Mouse (Mus musculus): ENCODE measurements around the gene Ccnd3.
A peak's percentile ranks its signal among the peaks of the same experiment; 100 is the strongest.

Ccnd3 gene

DNA sequence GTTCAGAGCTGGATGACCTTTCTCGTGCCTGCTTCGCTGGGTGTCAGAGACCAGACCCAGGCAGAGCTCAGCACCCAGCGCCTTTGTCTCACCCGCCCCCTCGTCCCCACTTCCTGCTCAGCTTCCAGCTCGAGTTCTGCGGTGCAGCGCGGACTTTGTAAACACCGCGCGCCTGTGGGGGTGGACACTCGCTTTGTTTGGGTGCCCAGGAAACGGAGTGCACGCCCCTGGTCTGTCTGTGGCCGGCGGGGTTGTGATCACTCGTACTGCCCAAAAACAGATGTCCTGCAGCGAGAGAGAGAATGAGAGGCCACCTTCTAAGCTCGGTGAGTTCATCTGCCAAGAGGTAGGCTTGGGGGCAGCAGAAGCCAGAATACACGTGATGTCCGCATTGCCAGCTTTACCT, at the start of gene Ccnd3:
Ccnd3 (plus strand) TSS at position 111 of the 406 bp plus-strand sequence.
- DNase-seq = peak; percentile 60

DNA sequence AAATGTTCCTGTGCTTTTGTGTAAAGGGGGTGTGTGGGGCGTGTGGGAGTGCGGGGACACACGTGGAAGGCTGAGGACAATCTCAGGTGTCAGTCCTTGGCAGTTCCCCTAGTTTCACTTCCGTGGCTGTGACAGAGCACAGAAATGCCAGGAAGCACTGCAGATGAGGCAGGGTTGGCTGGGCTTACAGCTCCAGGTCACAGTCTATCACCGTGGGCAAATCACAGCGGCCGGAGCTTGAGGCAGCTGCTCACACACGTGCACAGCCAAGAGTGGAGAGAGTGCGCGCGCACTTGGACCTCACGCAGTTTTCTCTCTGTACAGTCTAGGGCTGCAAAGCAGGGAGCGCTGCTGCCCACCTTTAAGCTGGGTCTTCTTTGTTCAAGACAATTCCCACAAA, 46.5 kb upstream of the Ccnd3 start:
- no peak for DNase-seq

DNA sequence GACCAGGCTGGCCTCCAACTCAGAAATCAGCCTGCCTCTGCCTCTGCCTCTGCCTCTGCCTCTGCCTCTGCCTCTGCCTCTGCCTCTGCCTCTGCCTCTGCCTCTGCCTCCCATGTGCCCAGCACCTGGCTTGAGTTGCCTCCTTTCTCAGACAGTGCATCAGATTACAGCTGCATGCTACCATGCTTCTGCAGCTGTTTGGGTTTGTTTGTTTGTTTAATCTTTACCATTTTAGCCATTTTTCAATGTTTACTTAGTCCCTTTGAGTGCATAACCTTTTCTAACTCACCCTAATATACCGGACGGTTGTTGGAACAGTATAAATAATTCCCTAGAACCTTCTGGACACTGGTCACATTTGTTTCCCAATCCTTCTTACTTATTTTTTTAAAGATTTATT, 45.9 kb upstream of the Ccnd3 start:
- no peak for DNase-seq

DNA sequence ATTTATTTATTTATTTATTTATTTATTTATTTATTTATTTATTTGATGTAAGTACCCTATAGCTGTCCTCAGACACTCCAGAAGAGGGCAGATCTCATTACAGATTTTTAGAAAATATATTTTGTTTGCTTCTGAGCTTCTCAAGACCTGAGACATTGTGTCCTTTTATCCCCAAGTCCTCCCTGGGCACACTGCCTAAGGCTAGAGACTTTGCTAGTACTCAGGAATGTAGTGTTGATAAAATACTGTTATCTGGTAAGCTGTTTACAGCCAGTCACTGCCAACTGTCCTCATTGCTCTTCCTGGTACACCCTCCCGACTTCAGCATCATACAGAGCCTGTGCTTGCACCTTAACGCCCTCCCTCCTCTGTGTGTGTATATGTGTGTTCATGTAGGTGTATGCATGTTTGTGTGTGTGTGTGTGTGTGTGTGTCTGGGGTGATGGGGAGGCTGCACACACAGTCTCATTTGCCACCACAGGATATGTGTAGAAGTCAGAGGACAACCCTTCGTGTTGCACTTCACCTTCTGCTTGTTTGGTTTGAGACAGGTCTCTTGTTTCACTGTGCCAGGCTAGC, 45.4 kb upstream of the Ccnd3 start:
- no peak for DNase-seq

DNA sequence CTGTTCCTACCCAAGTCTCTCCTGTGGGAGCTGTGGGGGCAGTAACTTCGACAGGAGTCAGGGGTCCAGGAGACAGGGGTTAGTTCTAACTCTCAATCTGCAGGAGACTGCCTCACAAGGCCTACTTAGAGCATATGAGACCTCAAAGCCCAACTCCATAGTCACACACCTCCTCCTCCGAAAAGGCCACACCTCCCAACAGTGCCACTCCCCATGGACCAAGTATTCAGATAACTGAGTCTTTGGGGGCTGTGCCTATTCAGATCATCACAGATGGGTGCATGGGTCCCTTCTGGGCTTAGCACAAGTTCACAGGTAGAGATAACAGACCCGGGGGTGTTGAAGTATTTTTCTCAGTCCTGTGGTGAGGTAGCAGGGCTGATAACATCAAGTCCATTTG, 43.2 kb upstream of the Ccnd3 start:
- no peak for DNase-seq

DNA sequence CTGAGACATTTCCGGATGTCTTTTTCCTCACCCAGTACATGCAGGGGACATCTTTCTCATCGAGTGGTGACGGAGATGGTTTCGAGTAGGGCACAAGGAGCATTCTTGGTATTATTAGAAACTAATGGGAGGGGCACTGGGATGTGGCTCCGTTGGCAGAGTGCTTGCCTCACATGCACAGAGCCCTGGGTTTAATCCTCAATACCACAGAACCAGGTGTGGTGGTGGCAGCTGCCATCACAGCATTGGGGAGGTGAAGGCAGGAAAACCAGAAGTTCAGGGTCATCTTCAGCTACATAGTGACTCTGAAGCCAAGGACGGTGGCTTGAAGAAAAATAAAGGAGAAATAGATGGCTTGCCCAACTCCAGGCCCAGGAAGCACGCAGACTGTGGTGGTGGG, 42.6 kb upstream of the Ccnd3 start:
- DNase-seq = no peak

DNA sequence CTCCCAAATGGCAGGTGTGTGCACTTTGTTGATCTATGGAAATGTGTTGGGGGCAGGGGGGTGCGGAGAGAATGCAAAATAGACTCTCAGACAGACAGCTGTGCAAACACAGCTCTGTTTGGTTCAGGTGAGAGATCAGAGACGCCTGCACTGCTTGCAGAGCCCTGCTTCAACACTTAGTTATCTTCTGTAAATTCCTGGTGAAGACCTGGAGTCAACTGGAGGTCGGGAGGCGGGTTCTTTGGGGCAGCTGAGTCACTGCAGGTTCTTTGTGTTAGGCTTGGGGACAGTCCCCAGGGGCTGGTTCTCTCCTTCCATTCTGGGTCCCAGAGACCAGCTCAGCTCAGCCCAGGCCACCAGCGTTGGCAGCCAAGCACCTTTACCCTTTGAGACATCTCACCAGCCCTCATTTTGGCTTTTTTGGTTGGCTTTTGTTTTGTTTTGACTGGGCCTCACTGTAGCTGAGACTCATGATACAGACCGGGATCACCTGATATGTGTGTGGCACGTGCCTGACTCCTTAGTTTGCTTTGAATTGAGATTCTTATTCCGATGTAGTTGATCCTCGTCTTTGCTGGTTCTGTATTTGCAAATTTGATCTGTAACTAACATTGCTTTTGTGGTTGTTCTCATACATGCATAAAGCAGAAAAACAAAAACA, 42.0 kb upstream of the Ccnd3 start:
- DNase-seq = no peak

DNA sequence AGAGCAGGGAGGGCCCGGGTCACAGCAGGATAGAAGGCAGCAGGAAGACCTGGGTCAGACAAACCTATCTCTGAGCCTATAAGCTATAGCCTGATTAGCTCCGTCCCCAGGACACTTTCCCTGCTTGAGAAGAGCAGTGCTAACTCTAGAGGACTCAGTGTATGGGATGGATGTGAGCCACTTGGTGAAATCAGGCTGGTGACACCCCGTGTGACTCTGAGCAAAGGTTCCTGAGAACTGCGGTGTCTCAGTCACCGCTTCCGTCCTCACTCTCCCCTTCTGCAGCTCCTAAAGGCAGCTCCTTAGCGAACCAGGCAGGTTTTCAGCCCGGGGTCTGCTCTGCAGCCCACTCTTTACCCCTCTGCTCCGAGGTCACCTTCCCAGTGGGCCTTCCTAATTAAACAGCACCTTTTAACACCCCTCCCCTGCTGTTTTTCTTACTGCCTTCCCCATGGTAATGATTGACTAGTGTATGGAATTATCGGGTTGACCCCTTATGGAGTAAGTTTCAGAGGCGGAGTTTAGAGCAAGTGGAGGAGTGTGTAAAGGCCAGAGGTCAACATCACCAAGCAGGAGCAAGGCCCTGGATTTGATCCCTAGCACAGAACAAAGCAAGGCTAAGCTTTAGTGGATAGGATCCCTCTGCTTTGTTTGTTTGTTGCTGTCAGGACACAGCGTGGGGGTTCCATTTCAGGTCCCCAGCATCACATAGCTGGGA, 40.4 kb upstream of the Ccnd3 start:
- DNase-seq = no peak

DNA sequence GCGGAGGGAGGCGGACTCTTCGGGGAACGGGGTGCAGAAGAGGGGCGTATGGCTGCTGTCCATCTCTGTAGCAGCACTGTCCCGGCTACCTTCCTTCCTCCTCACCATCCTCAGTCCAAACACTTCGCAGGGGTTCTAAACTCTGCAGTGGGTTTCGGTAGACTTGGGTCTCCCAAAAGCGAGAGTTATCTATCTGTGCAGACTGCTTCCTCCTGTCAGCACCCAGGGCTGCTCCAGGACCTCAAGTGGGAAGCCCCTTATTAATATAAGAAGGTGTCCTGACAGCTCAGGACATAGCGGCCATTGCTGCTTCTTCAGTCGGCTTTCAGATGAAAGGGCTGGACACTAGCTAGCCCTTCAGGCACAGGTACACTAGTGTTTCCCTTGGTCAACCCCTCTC, 39.8 kb upstream of the Ccnd3 start:
- no peak for DNase-seq

DNA sequence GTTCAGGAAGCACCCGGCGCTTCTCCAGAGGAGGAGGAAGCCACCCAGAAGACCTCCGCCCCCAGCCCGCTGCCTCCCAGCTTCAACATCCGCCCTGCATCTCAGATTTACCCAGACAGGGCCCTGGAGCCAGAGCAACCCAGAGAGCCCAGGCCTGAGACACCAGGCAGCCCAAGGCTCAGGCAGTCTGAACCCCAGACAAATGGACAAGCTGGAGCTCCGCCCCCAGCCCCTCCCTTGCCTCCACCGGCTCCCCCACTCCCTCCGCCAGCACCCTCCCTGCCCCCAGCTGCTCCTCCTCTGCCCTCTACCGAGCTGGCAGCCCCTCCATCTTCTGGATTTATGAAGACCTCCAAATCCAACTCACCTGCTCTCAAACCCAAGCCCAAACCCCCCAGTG, 38.6 kb upstream of the Ccnd3 start:
- no peak for DNase-seq

DNA sequence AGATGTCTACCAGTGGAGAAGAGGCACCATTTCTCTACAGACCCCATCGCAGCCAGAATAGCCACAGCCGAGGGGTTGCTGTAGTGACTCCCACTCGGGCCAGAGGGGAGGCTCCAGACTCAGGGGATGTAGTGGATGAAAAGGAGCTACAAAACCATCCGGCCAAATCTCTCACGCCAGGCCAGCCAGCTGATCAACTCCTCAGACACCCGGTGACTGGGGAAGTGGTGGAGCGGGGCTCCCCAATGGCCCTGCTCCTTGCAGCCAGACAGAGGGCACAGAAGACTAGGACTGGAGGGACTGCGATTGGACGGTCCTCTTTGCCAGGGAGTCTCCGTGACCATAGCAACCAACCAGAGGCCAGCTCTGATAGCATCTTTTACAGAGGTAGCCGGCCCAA, 37.2 kb upstream of the Ccnd3 start:
- DNase-seq = no peak

DNA sequence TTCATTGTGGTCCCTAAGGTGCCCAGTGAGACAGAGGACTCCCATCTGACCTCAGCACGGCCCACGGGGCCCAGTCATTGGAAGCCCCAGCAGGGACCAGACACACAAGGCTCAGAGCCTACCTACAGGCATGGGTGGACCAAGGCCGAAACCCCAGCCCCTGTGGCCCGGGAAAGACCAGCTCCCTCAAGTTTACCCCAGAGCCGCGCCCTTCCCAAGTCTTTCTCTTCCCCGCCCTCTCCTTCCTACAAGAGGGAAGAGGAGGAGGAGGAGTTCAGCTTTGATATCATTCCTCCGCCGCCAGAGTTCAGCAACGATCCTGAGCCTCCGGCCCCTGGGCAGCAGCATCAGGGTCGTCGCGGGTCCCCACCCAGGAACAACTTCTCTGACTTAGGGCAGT, 36.8 kb upstream of the Ccnd3 start:
- DNase-seq = no peak

DNA sequence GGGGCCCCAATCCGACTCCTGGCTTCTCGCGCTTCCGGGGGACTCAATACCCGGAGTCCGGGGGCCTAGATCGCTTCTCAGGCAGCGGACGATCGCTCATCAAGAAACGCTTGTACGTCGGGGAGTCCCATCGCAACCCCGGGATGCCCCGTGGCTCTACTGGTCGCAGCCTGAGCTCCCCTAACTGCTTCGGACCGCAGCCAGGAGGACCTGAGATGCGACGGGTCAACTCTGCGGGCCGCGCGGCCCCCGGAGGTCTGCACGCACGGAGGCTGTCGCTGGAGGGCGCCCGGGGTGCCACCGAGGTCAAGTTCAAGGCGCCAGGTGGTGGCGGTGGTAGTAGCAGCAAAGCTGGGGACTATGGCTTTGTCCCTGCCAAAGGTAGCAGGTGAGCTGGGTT, 36.4 kb upstream of the Ccnd3 start:
- DNase-seq = no peak

DNA sequence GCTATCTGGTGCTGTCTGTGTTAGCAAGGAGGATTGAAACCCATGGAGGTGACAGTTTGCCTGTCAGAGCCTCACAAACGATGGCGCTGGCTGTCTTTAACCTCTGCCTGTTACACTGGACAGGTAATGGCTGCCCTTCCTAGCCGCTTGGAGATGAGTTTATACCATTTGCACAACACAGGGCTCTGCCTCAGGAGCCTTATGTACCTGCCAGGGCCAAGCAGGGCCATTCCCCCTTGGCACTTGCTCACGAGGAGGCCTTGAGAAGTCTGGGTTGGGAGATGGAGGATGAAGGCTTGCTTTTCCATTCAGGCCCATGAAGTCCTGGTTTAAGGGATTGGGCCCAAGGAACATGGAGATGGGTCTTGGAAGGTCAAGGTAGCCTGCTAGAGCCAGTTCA, 35.2 kb upstream of the Ccnd3 start:
- no peak for DNase-seq

DNA sequence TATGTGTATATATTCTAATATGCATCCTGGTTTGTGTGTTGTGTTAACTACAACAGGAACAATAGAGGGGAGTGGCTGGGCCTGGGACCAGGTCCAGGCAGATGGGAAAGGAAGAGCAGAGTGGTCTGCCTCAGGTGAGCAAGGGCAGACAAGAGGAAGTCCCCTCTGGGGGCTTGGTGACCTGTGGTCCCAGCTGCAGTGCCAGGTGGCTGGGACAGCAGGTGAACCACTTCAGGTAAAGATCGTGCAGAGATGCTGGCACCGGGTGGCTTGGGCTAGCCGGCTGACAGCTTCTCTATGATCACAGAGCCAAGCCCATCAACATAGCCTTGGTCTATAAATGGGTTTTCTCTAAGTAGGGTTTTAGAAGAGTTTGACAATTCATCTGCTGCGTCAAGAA, 34.7 kb upstream of the Ccnd3 start:
- no peak for DNase-seq

DNA sequence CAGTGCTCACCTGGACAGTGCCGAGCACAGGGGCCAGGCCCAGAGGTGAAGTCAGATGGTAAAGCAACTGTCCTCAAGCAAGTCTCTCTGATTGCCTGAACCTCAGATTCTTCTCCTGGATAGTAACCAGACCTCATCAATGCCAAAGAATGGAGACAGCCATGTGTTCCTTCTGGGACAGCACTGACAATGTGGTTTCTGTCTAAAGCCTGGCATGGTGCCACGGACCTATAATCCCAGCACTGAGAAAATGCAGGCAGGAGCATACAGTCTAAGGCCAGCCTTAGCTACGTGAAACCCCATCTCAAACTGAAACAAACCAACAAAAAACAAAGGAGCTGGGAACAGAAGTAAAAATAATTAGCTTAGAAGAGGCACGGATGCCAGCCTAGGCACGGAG, 34.2 kb upstream of the Ccnd3 start:
- DNase-seq = no peak

DNA sequence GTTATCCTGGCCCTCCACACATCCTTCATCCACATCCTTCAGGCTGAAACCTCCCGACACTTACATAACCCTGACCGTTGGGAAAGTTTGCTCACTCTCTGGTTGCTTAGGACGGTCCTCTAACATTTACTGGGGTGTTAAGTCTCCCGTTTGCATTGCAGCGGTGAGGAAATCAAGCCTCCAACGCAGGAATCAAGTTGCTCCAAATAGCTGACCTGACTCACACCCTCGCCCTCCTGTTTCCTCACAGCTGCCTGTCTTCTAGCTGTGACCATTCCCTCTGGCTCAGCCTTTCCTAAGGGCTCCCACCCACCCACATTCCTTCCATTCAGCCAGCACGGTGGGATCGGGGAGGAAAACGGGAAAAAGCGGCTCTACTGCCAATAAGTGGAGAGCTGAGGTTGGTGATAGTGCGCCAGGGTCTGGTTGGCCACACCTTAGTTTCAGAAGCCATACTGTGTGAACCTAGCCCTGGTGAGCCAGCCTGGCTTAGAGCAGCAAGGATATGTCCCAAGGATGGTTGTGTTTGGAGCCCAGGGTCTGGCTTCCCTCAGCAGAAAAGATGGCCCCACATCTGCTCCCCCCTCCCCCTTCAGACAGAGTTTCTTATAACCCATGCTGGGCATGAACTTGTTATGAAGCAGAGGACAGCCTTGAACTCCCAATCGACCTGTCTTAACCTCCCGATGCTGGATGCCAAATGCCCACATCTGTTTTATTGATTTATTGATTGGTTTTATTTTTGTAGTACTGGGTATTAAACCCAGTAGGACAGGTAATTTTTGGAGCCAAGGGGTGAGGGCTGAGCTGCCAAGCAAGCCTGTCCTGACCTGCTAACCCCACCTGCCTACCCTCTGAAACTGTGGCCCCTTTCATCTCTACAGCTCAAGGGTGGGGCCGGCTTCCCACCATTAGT, 32.2 kb upstream of the Ccnd3 start:
- DNase-seq = no peak

DNA sequence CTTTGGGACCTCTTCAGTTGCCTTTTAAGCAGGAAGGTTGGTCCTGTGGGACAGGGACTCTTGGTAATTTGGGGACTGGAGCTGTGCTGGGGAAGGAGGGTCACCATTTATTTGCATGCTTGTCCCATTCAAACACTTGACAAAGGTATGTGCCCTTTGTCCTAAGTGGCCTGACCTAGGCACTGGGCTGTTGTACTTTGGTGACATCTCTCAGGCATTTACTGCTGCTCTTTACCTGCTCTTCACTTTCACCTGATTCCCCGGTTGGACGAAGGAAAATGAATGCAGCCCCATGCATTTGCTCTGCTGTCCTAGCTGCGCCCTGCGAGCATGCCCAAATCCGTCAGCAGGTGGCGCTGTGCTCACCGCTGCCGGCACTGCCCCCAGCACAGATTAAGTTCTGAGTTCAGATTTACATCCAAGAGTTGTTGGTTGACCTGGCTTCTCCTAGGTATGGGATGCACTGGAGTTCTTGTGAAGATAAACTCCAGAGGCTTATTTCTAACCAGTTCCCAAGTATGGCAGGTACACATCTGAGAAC, 31.3 kb upstream of the Ccnd3 start:
- DNase-seq = peak; percentile 32

DNA sequence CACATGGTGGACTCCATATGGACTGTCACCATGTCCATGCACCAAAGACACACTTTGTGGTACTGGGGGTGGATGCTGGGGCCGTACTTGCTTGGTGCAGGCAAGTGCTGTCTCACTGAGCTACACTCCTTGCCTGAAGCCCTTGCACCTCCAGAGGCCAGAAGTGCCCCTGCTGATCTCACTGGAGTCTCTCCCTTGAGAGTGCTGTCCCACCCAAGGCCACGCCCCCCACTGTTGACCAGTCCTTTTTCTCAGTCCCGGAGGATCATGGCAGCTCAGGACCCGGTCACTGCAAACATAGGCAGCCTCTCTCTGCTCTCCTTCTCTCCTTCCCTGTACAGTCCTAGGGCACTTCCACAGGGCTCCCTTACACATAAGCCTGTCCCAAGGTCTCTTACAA, 30.6 kb upstream of the Ccnd3 start:
- no peak for DNase-seq

DNA sequence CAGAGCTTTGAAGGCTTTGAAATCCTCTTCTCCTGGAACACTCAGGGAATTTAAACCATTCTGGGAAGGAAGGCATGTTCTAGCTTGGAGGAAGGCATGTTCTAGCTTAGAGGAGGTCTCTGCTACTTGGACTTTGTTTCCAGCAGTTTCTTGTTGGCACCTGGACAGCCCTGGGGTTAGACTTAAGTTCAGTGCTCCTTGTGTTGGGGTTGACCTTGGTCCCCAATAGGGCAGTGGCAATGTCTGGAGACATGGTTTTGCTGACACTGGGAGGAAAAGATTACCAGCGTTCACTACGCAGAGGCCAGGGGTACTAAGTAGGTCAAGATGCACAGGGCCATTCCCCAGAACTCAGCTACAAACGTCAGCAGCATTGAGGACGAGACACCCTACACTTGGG, 29.7 kb upstream of the Ccnd3 start:
- DNase-seq = no peak

DNA sequence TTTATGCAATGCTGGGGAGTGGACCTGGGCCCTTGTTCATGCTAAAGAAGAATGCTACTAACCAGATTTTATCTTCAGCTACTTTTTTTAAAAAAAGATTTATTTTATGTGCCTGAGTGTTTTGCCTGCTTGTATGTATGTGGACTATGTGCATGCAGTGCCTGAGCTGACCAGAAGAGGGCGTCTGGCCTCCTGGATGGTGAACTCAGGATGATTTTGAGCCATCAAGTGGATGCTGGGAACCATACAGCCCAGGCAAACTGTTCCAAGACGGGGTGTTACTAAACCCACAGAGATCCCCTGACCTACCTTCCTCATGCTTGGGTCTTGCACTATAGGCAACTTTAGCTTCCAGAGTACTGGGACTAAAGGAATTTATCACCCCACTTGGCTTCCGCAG, 29.1 kb upstream of the Ccnd3 start:
- DNase-seq = no peak

DNA sequence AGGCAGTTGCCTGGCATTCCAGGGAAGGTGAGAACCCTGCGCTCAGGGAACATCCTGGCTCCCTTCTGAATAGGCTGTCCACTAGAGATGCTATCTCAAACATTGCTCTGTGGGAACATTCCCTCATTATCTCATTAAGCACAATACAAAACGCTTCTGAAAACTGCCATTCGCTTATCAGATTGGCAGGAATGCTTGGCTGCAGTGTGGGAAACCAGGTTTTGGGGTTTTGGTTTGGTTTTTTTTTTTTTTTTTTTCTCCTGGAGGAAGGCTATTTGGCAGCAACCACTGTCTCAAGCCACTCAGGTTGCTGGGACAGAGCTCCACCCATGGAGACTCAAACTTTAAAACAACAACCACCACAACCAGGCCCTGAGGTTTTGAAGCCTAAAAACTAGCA, 25.0 kb upstream of the Ccnd3 start:
- no peak for DNase-seq

DNA sequence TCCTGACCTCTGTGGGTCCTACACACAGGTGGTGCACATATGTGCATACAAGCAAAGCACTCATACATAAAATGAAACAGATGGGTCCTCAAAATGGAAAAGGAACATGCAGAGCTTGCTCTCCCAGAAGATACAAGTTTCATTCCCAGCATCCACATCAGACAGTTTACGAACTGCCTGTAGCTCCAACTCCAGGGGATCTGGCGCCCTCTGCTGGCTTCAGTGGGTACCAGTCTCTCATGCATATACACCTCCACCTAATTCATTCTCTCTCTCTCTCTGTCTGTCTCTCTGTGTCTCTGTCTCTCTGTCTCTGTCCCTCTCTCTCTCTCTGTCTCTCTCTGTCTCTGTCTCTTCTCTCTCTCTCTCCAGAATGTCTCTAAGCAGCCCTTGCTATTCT, 22.4 kb upstream of the Ccnd3 start:
- DNase-seq = no peak

Data from right cerebral cortex, postnatal 25 days (tissue).